Mouse (Mus musculus) lung, postnatal 14 days (tissue): ENCODE results near the gene Actr5.
A peak's percentile ranks its signal among the peaks of the same experiment; 100 is the strongest.

Experiments used
- DNase-seq: peaks from one replicate; pipeline ENCODE4 v3.0.0; 2021

The Actr5 gene

DNA sequence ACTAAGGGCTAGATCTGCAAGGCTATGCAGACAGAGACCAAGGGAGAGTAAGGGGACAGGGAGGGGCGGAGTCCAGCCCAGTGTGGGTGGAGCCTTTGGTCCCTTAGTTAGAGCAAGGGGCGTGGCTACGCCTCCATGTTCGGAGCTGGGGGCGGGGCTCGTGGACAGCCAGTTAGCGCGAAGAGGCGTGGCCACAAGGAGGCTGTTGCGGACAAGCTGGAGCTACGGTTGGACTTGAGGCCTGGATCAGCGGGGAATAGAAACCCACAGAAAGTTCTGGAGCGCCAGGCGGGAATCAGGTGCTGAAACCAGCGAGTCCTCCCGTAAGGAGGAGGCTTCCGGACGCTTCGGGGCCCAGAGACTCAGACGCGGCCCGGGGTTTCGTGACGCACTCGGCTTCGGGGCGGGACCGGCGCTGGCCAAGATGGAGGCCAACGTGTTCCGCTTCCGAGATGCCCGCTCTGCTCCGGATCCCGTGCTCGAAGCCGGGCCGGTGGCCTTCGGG lies at the start of gene Actr5:
Gene Actr5, plus strand, starts transcription at position 171 of the 505 bp plus-strand sequence.
- DNase-seq, result peak; percentile 94

DNA sequence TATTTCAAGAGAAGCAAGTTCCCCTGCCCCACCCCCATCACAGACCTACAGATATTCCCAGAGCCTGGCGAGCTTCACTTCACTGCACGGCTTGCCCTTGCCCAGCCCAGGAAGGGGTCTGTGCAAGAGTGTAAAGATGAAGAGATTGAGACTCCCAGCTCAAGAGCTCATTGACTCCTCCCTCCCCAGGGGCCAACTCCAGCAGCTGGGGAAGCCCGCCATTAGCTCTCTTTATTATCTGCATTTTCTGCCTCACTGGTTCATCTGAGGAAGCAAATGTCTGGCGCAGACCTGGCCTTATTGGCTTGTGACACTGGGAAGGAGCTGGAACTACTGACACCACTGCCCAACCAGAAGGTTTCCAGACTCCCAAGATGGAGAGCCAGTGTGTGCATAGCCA lies 44.7 kb upstream of the Actr5 start:
- DNase-seq, result no peak

DNA sequence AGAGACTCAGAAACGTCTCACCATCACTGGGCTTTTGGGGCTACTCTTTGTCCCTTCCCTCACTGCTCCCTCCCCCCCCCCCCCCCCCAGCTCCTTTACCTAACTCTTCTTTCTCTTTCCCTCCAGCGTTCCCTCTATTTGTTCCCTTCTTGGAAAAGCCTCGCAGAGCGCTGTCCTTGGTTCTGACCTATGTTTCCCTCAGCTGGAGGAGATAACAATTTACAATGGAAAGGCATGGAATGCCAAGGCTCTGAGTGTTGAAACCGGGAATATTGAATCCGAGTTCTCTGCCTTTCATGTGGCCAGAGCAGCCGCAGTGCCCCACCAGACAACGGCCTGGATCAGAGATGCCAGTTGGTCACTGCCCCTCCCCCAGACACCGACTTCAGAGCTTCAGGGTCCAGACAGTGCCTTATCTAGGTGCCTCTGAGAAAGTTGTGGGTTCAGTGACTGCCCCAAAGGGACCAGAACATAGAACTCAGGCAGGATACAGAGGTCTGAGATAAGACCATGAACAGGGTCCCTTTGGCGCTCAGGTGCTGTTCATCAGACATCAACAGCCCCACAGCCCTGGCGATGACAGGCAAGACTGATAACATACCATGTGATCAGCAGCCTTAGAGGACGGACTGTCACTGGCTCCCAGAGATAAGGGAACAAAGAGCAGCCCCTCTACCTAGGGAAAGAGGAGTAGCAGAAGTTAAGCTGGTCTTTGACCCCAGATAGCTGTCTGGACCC lies 39.9 kb upstream of the Actr5 start:
- DNase-seq, result peak; percentile 63

DNA sequence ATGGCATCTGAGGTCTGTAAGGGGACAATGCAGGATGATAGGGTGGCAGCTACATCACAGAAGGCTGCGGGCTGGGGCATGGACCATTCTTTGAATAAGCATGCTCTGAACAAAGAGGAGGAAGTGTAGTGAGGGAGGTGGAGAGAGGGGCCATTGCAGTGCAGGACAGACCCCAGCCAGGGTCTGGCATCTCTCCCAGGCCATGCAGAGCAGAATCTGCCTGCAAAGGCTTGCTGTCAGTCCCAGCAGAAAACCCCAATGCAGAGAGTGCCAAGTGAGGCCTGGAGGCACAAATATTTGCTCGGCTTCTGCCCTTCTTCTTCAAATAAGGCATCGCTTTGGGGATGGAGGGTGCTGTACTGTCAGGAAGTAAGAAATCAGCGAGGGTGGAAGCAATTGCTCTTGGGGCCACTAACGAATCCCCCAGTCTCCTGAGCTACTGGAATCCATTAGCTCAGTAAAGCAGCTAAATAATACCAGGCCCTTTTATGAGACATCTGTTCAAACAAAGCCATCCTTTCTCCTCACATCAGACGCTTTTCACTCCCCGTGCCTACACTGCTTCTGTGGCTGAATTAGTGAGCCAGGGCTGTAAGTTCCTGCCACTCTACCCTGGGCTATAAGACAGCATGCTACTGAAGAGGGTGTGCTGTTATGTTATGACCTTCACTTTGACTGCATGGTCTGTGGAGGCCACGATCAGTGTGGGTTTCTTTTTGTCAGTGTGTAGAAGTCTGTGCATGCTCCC lies 36.0 kb upstream of the Actr5 start:
- DNase-seq, result no peak

DNA sequence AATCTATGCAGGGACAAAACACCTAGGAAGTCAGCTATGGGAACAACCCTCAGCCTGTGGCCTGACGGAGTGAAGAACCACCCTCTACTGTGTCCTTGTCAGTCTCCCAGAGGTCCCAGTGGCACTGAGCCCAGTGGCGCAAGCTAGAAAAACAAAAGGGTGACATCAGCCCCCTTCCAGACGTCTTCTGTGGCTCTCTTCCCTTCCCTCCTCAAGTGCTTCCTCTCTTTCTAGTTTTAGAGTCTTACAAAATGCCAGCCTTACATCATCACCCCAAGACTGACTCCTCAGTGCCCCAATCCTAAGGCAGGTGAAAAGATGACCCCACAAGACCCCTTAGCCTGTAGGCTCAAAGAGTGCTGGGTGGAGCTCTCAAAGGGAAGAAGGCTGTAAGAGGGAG lies 34.2 kb upstream of the Actr5 start:
- no peak for DNase-seq

DNA sequence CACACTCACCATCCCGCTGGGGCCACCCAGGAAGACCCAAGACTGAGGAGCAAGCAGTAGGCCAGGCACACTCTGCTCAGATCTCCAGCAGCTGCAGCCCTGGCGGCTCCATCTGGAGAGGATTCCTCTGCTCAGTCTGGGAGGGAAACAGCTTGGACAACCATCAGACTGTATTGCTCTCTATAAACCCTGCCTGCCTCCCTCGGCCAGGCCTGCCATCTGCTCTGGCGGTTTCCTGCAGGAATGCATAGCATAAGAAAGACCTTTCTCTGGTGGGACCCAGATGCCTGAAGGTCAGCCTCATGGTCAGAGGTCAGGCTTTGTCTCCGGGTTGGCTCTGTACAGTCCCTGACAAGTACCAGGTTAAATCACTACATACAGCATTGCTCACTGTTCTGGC lies 33.4 kb upstream of the Actr5 start:
- no peak for DNase-seq

DNA sequence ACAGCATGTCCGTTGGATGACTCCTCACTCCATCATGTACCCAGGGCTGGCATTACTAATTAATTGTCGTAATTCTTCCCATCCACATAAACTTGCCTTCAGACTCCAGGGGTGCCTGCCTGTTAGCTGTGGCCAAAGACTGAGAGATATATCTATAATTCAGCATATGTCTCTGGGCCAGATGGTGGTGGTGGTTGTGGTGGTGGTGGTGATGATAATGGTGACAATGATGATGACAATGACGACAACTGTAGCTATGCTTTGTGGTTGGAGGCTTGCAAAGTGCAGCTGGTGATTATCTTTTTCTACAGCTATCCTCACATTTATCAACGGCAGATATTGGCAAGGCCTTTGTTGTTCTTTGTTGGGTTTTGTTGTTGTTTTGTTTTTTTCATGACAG lies 31.3 kb upstream of the Actr5 start:
- DNase-seq, result no peak

DNA sequence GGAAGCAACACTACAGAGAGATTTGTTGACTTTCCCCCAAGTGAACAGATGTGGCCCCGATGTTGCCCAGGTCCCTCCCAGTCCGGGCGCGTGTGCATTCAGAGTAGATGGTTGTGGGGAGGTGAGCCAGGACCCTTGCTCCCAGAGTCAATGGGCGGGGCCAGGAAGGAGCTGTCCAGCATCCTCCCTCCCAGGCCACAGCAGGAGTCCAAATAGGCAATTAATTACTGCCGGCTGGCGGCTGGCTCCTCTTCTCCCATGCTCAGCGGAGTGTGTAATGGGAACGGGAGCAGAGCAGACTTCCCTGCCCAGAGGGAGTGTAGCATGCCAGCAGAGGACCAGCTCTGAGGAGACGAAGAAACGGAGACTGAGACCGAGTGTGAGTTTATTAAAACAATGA lies 29.6 kb upstream of the Actr5 start:
- no peak for DNase-seq

DNA sequence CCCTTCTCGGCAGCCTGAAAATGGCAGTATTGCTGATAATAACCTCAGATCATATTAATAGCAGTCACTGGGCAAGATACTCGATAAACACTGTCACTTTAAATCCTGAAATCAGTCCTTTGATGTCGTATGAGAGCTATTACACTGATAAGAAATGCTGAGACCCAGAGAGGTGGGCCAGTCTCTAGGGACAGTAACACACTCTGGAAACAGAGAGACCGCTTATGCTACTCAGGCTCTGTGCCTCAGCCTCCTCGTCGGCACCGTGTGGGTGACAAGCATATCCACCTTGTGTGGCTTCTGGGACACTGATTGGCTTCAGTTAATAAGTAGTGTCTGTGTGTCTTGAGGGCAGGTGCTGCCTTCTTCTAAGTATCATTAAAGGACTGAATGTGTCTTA lies 29.1 kb upstream of the Actr5 start:
- no peak for DNase-seq

DNA sequence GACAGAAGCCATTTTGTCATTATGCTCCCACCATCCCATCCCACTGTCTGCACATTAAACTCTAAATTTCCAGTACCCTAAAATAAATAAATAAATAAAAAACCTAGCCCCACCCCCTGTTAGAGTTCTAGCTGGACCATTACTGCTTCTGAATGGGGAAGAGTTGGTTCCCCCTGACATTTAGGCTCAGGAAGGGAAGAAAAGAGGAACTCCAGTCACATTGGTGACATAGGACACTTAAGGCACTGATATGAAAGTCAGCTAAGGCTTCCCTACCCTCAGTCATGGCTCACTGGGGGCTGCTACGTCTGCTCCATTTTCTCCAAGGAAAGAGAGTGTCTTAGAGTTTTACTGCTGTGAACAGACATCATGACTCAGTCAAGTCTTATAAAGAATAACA lies 27.9 kb upstream of the Actr5 start:
- no peak for DNase-seq

DNA sequence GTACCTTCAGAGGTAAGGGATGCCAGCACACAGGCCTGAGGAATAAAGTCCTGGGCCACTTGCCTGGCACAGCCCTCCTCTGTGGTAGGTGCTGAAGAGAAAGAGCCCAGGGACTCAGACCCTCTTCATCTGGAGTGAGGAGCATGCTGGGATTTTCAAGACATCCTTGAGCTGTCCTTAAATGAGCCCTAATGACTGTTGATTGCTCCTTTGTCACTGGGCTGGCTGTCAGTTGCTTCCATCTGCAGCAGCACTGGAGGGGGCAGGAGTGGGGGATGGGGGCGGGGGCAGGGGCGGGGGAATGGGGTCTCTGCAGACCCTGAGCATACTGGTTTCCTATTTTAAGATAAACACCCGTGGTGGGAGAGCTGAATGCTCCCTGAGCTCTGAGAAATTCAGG lies 24.2 kb upstream of the Actr5 start:
- DNase-seq, result no peak

DNA sequence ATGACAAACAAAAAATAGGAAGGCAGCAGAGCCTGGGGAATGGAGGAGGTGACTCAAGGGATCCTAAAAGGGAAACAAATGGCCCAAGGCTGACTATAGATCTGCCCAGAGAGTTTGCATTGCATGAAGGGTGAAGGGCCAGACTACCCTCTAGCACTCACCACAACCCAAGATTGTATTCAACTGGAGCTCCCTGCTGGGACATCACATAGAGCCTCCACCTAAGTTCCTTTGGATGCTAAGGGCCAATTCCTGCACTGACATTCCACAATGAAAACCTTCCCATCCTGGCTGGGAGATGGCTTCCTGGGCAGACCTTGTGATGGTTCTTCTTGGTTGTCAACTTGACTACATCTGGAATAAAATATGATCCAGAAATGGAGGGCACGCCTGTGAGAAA lies 23.4 kb upstream of the Actr5 start:
- DNase-seq, result no peak

DNA sequence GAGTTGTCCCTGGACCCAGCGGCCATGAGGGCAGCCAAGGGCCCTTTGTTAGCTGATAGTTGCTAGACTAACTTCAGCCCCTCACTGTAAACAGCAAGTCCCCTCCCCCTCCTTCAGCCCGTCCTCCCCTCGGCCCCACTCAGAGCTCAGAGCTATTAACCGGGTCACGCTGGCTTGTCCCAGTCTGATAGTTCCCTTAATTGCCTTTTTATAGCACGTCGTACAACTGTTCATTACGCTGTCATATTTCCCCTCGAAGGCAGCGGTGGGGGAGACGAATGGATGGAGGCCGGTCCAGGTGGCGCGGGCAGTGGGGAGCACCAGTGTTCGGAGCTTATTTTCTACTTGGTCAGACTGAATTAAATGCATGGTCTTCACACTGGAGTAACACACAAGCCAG lies 22.0 kb upstream of the Actr5 start:
- DNase-seq, result no peak

DNA sequence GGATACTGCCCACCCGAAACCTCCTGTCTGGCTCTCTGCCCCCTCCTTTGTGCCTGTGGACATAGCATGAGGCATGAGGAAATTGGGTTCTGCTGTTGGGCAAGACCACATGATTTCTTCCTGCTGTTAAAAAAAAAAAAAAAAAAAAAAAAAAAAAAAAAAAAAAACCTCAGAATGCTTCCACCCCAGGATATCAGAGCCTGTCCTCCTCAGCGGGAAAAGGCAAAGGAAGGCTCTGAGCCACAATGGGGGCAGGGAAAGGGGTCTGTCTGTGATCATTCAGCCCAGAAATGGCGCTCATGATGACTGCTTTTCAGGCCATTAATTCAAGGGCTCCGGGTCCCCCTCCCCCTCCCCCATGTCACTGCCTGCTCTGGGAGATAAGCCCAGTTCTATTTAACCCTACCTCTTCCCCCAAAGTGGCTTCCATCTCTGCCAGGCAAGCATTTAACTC lies 18.1 kb upstream of the Actr5 start:
- no peak for DNase-seq

DNA sequence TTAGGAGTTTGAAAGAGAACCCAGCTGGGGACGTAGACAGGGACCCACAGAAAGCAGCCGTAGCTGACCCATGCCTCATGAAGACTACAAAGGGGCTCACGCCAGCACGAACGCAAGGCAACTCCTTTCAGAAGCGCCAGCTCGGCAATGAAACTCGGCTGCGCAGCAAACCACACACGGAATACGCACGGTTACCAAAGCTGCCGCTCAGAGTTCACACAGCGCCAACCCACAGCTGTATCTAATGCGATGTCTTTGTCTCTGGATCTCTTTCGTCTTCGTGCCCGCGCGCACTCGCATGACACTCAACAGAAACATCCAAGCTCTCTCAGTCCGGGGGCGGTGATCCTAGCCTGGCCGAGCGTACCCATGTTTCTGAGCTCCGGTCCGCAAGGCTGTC lies 15.0 kb upstream of the Actr5 start:
- DNase-seq, result no peak

DNA sequence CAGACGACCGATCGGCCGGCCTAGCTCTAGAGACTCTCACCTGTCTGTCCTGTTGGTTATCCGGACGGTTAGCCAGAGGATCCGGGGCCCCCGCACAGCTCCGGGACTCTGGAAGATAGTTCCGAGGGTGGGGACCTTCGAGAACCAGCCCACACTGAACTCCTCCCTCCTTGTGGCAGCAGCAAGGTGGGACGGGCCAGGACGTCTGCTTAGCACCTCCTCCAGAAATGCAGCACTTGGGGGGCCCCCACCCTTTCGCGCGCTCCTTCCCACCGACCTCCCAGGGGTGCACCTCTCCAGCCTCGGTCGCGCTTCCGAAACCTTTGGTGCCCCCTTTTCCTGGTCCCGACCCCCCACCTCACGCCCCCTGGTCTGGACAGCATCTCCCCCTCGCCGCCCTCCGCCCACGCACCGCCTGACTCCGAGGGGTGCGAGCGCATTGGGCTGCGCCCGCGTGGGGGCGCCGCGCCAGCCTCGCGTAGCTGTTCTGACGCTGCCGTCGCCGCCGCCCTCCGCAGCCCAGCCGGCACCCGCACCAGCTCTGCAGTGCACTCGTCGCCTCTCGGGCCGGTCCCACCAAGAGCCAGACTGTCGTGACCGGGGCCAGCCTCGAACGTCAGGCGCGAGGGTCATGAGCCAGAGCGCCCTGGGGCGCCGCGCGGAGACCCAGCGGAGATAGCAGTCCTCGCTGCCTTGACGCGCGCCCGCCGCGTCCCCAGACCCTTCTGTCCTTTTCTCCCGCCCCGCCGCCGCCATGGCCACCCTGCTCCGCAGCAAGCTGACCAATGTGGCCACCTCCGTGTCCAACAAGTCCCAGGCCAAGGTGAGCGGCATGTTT lies 14.0 kb upstream of the Actr5 start, which contains the start of gene Slc32a1:
Gene Slc32a1, plus strand, starts transcription at position 280 of the 838 bp plus-strand sequence.
- no peak for DNase-seq

DNA sequence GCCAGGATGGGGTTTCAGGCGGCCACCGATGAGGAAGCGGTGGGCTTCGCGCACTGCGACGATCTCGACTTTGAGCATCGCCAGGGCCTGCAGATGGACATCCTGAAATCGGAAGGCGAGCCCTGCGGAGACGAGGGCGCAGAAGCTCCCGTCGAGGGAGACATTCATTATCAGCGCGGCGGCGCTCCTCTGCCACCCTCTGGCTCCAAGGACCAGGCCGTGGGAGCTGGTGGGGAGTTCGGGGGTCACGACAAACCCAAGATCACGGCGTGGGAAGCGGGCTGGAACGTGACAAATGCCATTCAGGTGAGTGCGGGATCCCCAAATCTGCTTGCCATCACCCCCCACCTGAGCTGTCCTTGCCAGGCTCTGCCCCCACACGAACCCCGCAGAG lies 13.4 kb upstream of the Actr5 start:
- no peak for DNase-seq

DNA sequence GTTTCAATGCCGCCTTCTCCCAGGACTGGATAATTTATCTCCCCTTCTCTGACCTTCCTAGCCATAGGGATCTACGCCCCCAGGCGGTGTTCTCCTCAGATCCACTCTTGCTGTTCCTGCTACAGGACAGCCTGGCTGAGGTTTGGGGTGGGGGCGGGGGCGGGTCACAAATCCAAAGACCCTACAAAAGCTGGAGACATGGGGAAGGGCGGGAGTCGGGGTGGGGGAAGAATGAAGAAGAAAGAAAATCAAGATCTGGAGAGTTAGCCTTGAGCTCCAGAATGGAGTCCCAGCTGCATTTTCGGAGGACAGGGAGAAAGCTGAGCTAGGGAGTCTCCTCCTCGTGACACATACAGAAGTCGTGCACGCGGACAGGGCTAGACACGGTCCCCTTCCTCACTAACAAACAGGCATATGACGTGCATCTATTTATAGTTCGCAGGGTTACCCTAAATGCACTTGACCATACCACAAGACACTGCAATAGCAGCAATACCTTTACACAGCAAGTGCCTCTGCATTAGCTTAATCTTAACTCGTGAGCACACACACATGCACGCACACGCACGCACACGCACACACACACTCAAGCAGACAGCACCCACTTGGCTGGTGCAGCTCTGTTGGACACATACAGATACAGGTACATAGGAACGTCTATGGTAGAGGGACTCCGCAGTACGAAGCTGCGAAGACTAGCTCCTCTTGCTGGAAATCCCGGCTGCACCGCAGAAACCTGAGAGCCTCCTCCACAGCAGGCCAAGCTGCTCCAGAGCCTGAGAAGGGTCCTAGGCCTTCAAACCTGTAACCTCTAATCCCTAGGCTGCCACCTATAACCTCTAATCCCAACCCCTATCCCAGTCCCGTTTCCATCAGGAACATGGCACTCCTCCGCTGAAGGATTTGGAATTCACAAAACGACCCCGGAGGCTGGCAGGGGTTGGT lies 12.7 kb upstream of the Actr5 start:
- DNase-seq, result no peak

DNA sequence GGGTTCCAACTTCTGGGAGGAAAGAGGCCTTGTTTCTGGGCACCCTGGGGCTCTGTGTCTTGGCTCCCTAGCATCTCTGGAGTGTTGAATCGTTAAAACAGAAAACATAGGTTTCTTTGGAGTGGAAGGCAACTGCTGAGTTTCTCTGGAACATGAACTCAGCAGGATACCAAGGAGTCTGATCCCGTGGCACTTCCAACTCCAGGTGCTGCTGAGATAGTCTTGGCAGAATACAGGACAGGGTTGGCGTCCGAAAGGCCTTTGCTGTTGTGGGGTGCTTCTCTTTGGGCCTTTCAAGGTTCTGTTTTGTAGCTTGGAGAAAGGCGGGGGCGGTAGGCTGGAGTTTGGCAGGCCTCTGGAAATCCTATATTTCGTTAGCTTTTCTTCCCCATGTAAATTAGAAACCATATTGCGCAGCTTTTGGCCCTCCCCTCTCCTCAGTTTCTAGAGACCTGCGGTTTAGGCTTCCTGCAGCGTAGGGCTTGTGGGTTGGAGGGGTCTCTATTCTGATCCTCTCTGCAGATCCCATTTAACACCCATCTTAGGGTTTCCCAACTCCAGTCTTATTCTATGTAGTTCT lies 11.9 kb upstream of the Actr5 start:
- DNase-seq, result no peak

DNA sequence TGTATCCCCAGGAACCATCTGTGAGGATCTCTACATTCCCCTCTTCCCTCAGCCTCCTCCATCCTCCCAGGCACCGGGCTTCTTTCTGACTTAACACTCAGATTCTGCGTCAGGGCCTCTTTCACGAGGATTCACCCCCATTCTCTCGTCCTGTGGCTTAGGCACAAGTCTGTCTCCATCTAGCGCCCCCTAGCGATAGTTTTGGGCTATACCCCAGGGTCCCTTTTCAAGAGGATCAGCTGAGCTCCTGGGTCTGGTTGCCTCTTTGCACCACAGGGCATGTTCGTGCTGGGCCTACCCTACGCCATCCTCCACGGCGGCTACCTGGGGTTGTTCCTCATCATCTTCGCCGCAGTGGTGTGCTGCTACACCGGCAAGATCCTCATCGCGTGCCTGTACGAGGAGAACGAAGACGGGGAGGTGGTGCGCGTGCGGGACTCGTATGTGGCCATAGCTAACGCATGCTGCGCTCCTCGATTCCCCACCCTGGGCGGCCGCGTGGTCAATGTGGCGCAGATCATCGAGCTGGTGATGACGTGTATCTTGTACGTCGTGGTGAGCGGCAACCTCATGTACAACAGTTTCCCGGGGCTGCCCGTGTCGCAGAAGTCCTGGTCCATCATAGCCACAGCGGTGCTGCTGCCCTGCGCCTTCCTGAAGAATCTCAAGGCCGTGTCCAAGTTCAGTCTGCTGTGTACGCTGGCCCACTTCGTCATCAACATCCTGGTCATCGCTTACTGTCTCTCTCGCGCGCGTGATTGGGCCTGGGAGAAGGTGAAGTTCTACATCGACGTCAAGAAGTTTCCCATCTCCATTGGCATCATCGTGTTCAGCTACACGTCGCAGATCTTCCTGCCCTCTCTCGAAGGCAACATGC lies 10.9 kb upstream of the Actr5 start:
- peak; percentile 58 for DNase-seq
